Comparison of ENCODE assay signal across 16 mouse cellular contexts in genomic region chr9:50470377-50471100, GRCm38 (mm10). TPM values are rescaled to one million over a fixed set of nuclear protein-coding genes. Genes with fewer than 3 reads are reported as not detected.
DNase-seq lines count a peak whose midpoint lies in the region; ATAC-seq lines count a peak whose summit lies in the region.
"Had no signal": no experiment of that assay in that cellular context is flagged by ENCODE, and none has a peak within 500 bp of the region (broad histone marks: within the 10 kb centered on the region; RNA-seq: fewer than 3 reads in every experiment).

No protein-coding gene starts in this region.

- no peak overlapping the region for H3K4me2 ChIP-seq in embryonic facial prominence, embryonic 12.5 days (replicated peaks)
- H3K4me2 ChIP-seq in stomach, embryonic 14.5 days (replicated peaks; ENCODE audit: low read depth, low read length): no peak overlapping the region
- H3K4me2 ChIP-seq: hindbrain, embryonic 12.5 days; neural tube, embryonic 13.5 days had no signal

- H3K4me3 ChIP-seq in embryonic facial prominence, embryonic 12.5 days: no peak overlapping the region
- no peak overlapping the region for H3K4me3 ChIP-seq in embryonic facial prominence, embryonic 10.5 days
- H3K4me3 ChIP-seq in stomach, embryonic 14.5 days (ENCODE audit: low read depth, low read length): no peak overlapping the region
- H3K4me3 ChIP-seq: erythroblast, embryonic 14.5 days; hindbrain, embryonic 12.5 days; neural tube, embryonic 13.5 days had no signal

- no peak overlapping the region for H3K27ac ChIP-seq in embryonic facial prominence, embryonic 12.5 days
- H3K27ac ChIP-seq in embryonic facial prominence, embryonic 10.5 days (replicated peaks): no peak overlapping the region
- H3K27ac ChIP-seq in stomach, embryonic 14.5 days (ENCODE audit: low read length): peak overlapping the region; percentile 55; the same call in 1 of the 2 replicates
- H3K27ac ChIP-seq: hindbrain, embryonic 12.5 days; macrophage; neural tube, embryonic 13.5 days had no signal

- no peaks in the 10 kb centered on the region for H3K36me3 ChIP-seq in embryonic facial prominence, embryonic 12.5 days
- no peaks in the 10 kb centered on the region for H3K36me3 ChIP-seq in embryonic facial prominence, embryonic 10.5 days (replicated peaks)
- no peaks in the 10 kb centered on the region for H3K36me3 ChIP-seq in stomach, embryonic 14.5 days (ENCODE audit: control insufficient read depth, insufficient read depth, low read length)
- H3K36me3 ChIP-seq: hindbrain, embryonic 12.5 days; neural tube, embryonic 13.5 days had no signal

- 78% methylated on average over 5 of the region's 5 CpGs for WGBS in embryonic facial prominence, embryonic 12.5 days
- 83% methylated on average over 5 of the region's 5 CpGs for WGBS in embryonic facial prominence, embryonic 10.5 days
- 67% methylated on average over 5 of the region's 5 CpGs for WGBS in stomach, embryonic 14.5 days

- ATAC-seq in embryonic facial prominence, embryonic 12.5 days (ENCODE audit: insufficient number of reproducible peaks, insufficient read depth, low FRiP score, low TSS enrichment): 0 out of 2 replicates have a peak, but pooled peaks have one; percentile 56
- ATAC-seq in stomach, embryonic 14.5 days (ENCODE audit: insufficient number of reproducible peaks, insufficient read depth, low FRiP score, low read depth): no peak

- H3K4me1 ChIP-seq in embryonic facial prominence, embryonic 12.5 days: no peaks in the 10 kb centered on the region
- H3K4me1 ChIP-seq in embryonic facial prominence, embryonic 10.5 days: peaks cover 9% of the 10 kb centered on the region; the same call in 1 of the 2 replicates
- no peaks in the 10 kb centered on the region for H3K4me1 ChIP-seq in stomach, embryonic 14.5 days (ENCODE audit: control insufficient read depth, insufficient read depth, low read length)
- H3K4me1 ChIP-seq: hindbrain, embryonic 12.5 days; neural tube, embryonic 13.5 days had no signal

- no peaks in the 10 kb centered on the region for H3K27me3 ChIP-seq in embryonic facial prominence, embryonic 12.5 days
- no peaks in the 10 kb centered on the region for H3K27me3 ChIP-seq in embryonic facial prominence, embryonic 10.5 days (replicated peaks; ENCODE audit: low read depth, poor library complexity, severe bottlenecking)
- H3K27me3 ChIP-seq in stomach, embryonic 14.5 days (ENCODE audit: control insufficient read depth, insufficient read depth, low read length): no peaks in the 10 kb centered on the region
- H3K27me3 ChIP-seq: hindbrain, embryonic 12.5 days; neural tube, embryonic 13.5 days had no signal

- H3K9me3 ChIP-seq in embryonic facial prominence, embryonic 12.5 days: no peaks in the 10 kb centered on the region
- H3K9me3 ChIP-seq in embryonic facial prominence, embryonic 10.5 days: no peaks in the 10 kb centered on the region
- no peaks in the 10 kb centered on the region for H3K9me3 ChIP-seq in stomach, embryonic 14.5 days (ENCODE audit: control insufficient read depth, low read depth, low read length)
- H3K9me3 ChIP-seq: hindbrain, embryonic 12.5 days; neural tube, embryonic 13.5 days had no signal

- DNase-seq in embryonic facial prominence, embryonic 10.5 days (ENCODE audit: low spot score): no peak
- peak; percentile 46 for DNase-seq in CD4-positive helper T cell, adult 2 months (ENCODE audit: low read depth, low spot score)
- DNase-seq in induced T-regulatory cell, adult 2 months (ENCODE audit: low read depth): peak; percentile 51
- no peak for DNase-seq in cerebellum, postnatal 14 days
- DNase-seq in urinary bladder, adult 2 months (ENCODE audit: low spot score): no peak
- DNase-seq in left cerebral cortex, adult 9 months (ENCODE audit: low spot score in 2 of 2): no peak
- DNase-seq: cerebellum, adult 2 months; gastrocnemius, postnatal 14 days; kidney, postnatal 4 days; left cerebral cortex, postnatal 4 days had no signal

- no peak overlapping the region for H3K9ac ChIP-seq in embryonic facial prominence, embryonic 12.5 days
- H3K9ac ChIP-seq in stomach, embryonic 14.5 days (replicated peaks; ENCODE audit: low read depth, low read length): no peak overlapping the region
- H3K9ac ChIP-seq: hindbrain, embryonic 12.5 days; neural tube, embryonic 13.5 days had no signal

RNA-seq across cellular contexts. Expression of gene Plet1, which starts 23.8 kb away (rescaled TPM):
- 1.2 TPM in 2 replicates for polyA plus RNA-seq in embryonic facial prominence, embryonic 12.5 days (2016; fragmentation: Nextera tagmentation; extraction: Ambion mirVana)
- polyA plus RNA-seq in embryonic facial prominence, embryonic 10.5 days (2016; fragmentation: Nextera tagmentation; extraction: Ambion mirVana): 1.4 and 1.6 TPM in 2 replicates
- polyA plus RNA-seq in stomach, embryonic 14.5 days (2014; fragmentation: Nextera tagmentation; extraction: Ambion mirVana): 2.4 and 4.8 TPM in 2 replicates
- 133 and 162 TPM in 2 replicates for polyA plus RNA-seq in urinary bladder, adult 2 months (2012; rRNA removed)
- polyA plus RNA-seq: erythroblast, embryonic 14.5 days; macrophage had no signal

RNA-seq across cellular contexts. Expression of gene Pts, which starts 58.0 kb away (rescaled TPM):
- polyA plus RNA-seq in embryonic facial prominence, embryonic 12.5 days (2016; fragmentation: Nextera tagmentation; extraction: Ambion mirVana): 71.9 and 73.6 TPM in 2 replicates
- polyA plus RNA-seq in embryonic facial prominence, embryonic 10.5 days (2016; fragmentation: Nextera tagmentation; extraction: Ambion mirVana): 62.5 and 68.9 TPM in 2 replicates
- 96.7 and 99.4 TPM in 2 replicates for polyA plus RNA-seq in stomach, embryonic 14.5 days (2014; fragmentation: Nextera tagmentation; extraction: Ambion mirVana)
- 101 and 137 TPM in 2 replicates for polyA plus RNA-seq in urinary bladder, adult 2 months (2012; rRNA removed)

Comparison
In these comparisons a context has a peak if more than half of its experiments do, and no peak if none do; other contexts are left out.
1. DNase-seq: peak in CD4-positive helper T cell, adult 2 months (single experiment) and induced T-regulatory cell, adult 2 months (single experiment); none in embryonic facial prominence, embryonic 10.5 days (single experiment), cerebellum, postnatal 14 days (0 of 2), urinary bladder, adult 2 months (single experiment) and left cerebral cortex, adult 9 months (0 of 2).
2. RNA of gene Plet1, which starts 23.8 kb away (polyA plus RNA-seq): 133 to 162 TPM in urinary bladder, adult 2 months; 2.4 to 4.8 TPM in stomach, embryonic 14.5 days, 1.4 to 1.6 TPM in embryonic facial prominence, embryonic 10.5 days and 1.2 TPM in embryonic facial prominence, embryonic 12.5 days; every median in the first group is over 10 times any median in the second.